Mouse (Mus musculus) splenic B cell, adult 2 months (primary cell): ENCODE results near the gene Syt16.

Experiments
- DNase-seq: peaks from one replicate; pipeline ENCODE4 v3.0.0-alpha.2; 2011; ENCODE audit warnings: low read depth, low spot score
- H3K27me3 ChIP-seq: 2 replicates; pipeline ENCODE4 v1.6.1; 2012; ENCODE audit warnings: mild to moderate bottlenecking, low read length, moderate library complexity, mixed read lengths; ENCODE audit not compliant: control insufficient read depth, poor library complexity, insufficient read depth, severe bottlenecking
- H3K36me3 ChIP-seq: 2 replicates; pipeline ENCODE4 v1.6.1; 2012; ENCODE audit warnings: mild to moderate bottlenecking, low read length, moderate library complexity, mixed read lengths; ENCODE audit not compliant: control insufficient read depth, poor library complexity, insufficient read depth, severe bottlenecking

The Syt16 gene

DNA sequence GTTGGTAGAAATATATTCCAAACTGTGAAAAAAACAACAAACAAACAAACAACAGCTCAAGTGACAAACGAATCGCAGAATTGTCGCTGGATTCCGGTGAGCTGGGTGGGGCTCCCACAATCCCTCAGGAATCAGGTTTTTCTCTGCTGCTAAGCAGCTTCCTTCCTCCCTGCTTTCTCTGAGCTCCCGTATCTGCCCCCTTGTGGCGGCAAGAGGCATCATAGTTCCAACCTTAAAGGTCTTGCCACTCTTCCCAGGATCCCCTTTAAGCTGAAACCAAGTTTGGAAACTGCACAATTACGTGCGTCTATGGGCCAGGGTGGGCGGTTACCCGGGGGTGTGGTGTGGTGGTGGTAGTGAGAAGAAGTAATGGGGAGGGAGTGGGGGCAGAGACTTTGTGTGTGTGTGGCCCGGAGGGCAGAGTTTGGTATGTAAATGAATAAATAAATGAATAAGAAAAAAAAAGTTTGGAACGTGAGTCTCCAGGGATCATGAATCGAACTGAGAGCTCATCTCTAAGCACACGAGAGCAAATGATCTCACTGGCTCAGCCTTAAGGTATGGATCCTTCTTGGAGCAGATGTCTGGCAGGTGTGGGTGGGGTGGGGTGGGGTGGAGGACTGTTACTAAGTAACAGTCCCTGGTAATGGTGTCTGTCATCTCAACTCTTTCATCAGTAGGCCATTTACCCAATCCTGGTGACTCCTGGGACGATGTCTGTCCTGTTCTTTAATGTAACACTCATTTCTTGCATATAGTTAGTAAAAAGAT is 319.7 kb downstream of the Syt16 start:
- no peaks in the 10 kb centered on the region for H3K36me3 ChIP-seq
- peak; percentile 8 for DNase-seq
- H3K27me3 ChIP-seq = no peaks in the 10 kb centered on the region

DNA sequence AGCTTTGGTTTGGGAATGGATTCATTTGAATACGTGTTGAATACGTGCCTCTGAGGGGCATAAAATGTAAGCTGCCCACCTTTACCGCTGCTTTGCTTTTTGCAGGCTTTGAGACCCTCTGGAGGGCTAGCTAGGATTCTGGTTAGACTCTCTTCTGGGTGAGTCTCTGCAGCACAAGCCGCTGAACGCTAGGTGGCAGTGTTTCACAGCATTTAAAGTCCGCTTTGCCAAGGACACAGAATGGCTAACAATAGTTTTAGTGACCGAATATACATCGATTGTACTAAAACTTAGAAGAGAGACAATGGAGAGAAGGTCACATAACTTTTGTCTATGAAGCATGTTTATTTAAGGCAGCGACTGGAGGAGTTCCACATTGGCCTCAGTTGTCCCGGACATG is 322.9 kb downstream of the Syt16 start:
- Histone ChIP-seq H3K27me3 (no peaks in the 10 kb centered on the region), H3K36me3 (no peaks in the 10 kb centered on the region)
- DNase-seq = peak; percentile 51

DNA sequence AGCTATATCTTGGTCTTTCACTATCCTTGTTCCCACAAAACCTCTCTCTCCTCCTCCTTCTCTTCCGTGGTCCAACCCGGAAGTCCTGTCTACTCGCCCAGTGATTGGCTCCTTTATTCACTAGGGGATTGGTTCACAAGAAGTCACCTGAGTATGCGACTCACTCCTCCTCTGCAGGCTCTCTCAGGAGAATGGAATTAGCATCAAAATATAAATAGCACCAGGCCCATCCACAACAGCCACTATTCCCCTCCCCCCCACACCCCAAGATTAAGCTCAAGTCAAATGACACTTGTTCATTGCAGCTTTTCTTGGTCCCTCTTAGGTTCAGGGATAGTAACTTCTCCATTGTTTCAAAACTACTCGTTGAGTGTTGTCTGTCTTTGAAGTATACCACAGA is 324.5 kb downstream of the Syt16 start:
- H3K36me3 ChIP-seq = no peaks in the 10 kb centered on the region
- DNase-seq = no peak
- H3K27me3 ChIP-seq = no peaks in the 10 kb centered on the region
